Mouse (Mus musculus) lung, postnatal 25 days (tissue): ENCODE measurements around the gene Dyrk3.
A peak's percentile ranks its signal among the peaks of the same experiment; 100 is the strongest.

Experiments used
- DNase-seq: peaks from one replicate; pipeline ENCODE4 v3.0.0; 2022; ENCODE audit warnings: low spot score

Gene Dyrk3

GRCm38 (mm10) chr1:131112576-131112975, 25.6 kb downstream of the Dyrk3 start:
- DNase-seq, result peak; percentile 89

- peak; percentile 50 for DNase-seq
Measured at GRCm38 (mm10) chr1:131110525-131111106, 27.5 kb downstream of the Dyrk3 start.

- peak; percentile 88 for DNase-seq
Measured at GRCm38 (mm10) chr1:131107575-131108308, 30.4 kb downstream of the Dyrk3 start.

GRCm38 (mm10) chr1:131103776-131104424, 34.2 kb downstream of the Dyrk3 start:
- DNase-seq, result peak; percentile 35

- DNase-seq, result no peak
Measured at GRCm38 (mm10) chr1:131100808-131101207, 37.3 kb downstream of the Dyrk3 start.

- peak; percentile 93 for DNase-seq
Measured at GRCm38 (mm10) chr1:131097700-131098094, 40.4 kb downstream of the Dyrk3 start, which contains the start of gene Mapkapk2. Gene Mapkapk2, minus strand, starts transcription at chr1:131097826.

GRCm38 (mm10) chr1:131096803-131097699, 41.1 kb downstream of the Dyrk3 start:
- peak; percentile 78 for DNase-seq

GRCm38 (mm10) chr1:131096132-131096695, 41.9 kb downstream of the Dyrk3 start:
- peak; percentile 52 for DNase-seq

- peak; percentile 75 for DNase-seq
Measured at GRCm38 (mm10) chr1:131095574-131095973, 42.6 kb downstream of the Dyrk3 start.

GRCm38 (mm10) chr1:131093889-131094288, 44.3 kb downstream of the Dyrk3 start:
- DNase-seq, result peak; percentile 46

GRCm38 (mm10) chr1:131092846-131093245, 45.3 kb downstream of the Dyrk3 start:
- no peak for DNase-seq

GRCm38 (mm10) chr1:131092173-131092572, 46.0 kb downstream of the Dyrk3 start:
- no peak for DNase-seq

GRCm38 (mm10) chr1:131091481-131091880, 46.7 kb downstream of the Dyrk3 start:
- no peak for DNase-seq

GRCm38 (mm10) chr1:131090877-131091276, 47.3 kb downstream of the Dyrk3 start:
- DNase-seq, result no peak

GRCm38 (mm10) chr1:131090261-131090660, 47.9 kb downstream of the Dyrk3 start:
- DNase-seq, result no peak

GRCm38 (mm10) chr1:131089525-131090127, 48.5 kb downstream of the Dyrk3 start:
- DNase-seq, result peak; percentile 61

- peak; percentile 64 for DNase-seq
Measured at GRCm38 (mm10) chr1:131088547-131088946, 49.6 kb downstream of the Dyrk3 start.

GRCm38 (mm10) chr1:131086907-131087306, 51.2 kb downstream of the Dyrk3 start:
- DNase-seq, result peak; percentile 65

- no peak for DNase-seq
Measured at GRCm38 (mm10) chr1:131085957-131086739, 52.0 kb downstream of the Dyrk3 start.

- no peak for DNase-seq
Measured at GRCm38 (mm10) chr1:131085272-131085671, 52.9 kb downstream of the Dyrk3 start.
